Mouse (Mus musculus): ENCODE data around the gene Arid3a. TPM values are rescaled to one million over a fixed set of nuclear protein-coding genes. Genes with fewer than 3 reads are reported as not detected.
A peak's percentile ranks its signal among the peaks of the same experiment; 100 is the strongest.

The Arid3a gene
- polyA plus RNA-seq, 1 experiment from 2014 or later: 7.0 TPM

DNA sequence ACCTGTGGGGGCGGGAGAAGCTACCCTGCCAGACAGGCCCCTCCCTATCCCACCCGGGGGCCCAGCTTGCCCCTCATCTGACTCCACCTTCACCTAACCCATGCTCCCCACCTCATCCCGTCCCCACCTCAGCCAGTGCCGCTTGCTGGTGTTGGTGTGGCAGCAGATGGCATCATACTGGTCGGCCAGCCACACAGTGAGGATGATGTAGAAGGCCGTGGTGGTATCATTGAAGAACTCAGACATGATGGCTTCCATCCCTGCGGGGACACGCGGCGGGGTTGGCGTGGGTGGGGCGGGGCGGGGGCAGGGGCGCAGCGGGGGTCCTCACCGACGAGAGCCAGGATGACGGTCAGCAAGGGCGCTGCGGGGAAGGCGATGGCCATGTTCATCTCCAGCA is 51.2 kb downstream of the Arid3a start:
- Histone ChIP-seq H3K4me2 (ENCODE audit: low read depth) (no peak overlapping the region), H3K27me3 (ENCODE audit: control insufficient read depth, insufficient read depth, low read length) (no peaks in the 10 kb centered on the region), H3K36me3 (ENCODE audit: control insufficient read depth, insufficient read depth, low read length) (peaks cover 37% of the 10 kb centered on the region), H3K4me3 (ENCODE audit: low read depth, low read length) (no peak overlapping the region), H3K9ac (ENCODE audit: low read length) (no peak overlapping the region), H3K9me3 (ENCODE audit: control insufficient read depth, low read length) (no peaks in the 10 kb centered on the region), H3K27ac (ENCODE audit: low read depth, low read length) (no peak overlapping the region), H3K4me1 (ENCODE audit: control insufficient read depth, insufficient read depth, low read length) (peaks cover 8% of the 10 kb centered on the region)
- no peak for ATAC-seq (ENCODE audit: insufficient read depth, low FRiP score, low TSS enrichment)
- 97% methylated on average over 20 of the region's 21 CpGs for WGBS
- no peak for DNase-seq (ENCODE audit: low spot score)

DNA sequence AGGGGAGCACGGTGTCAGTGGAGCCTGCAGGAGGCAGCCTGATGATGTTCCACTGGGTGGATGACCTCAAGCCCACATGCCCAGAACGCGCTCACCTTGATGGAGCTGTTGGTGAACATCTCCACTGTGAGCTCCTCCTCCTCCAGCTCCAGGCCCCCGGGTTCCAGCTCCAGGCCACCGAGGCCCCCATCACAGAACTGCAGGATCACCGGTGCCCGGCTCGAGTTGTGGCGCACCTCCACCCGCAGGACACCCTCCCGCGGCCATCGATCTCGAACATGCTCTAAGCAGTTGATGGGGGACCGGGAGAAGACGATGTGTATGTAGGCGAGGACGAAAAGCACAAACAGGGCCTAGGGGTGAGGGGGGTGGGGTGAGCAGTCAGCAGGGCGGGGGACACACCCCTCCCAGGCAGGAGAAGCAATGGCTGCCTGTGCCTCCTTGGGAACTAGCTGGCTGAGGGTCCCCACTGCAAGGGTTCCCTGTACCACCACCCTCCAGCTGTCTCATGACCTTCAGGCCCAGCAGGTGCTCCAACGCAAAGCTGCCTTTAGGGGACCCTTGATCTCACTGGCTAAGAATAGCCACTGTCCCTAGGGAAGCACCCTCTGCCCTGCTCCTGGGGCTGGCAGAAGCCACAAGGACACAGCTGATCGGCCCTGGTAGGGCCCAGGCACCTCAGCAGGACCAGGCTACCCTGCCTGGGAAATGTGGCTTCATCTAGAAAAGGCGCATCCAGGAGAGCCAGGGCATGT is 52.7 kb downstream of the Arid3a start:
- H3K4me3 ChIP-seq (ENCODE audit: low read depth, low read length): no peak overlapping the region
- H3K27me3 ChIP-seq (ENCODE audit: control insufficient read depth, insufficient read depth, low read length): no peaks in the 10 kb centered on the region
- WGBS: 92% methylated on average over 22 of the region's 22 CpGs
- H3K9ac ChIP-seq (ENCODE audit: low read length): no peak overlapping the region
- H3K9me3 ChIP-seq (ENCODE audit: control insufficient read depth, low read length): no peaks in the 10 kb centered on the region
- no peak for DNase-seq (ENCODE audit: low spot score)
- peaks cover 37% of the 10 kb centered on the region for H3K36me3 ChIP-seq (ENCODE audit: control insufficient read depth, insufficient read depth, low read length)
- no peak overlapping the region for H3K4me2 ChIP-seq (ENCODE audit: low read depth)
- no peak overlapping the region for H3K27ac ChIP-seq (ENCODE audit: low read depth, low read length)
- H3K4me1 ChIP-seq (ENCODE audit: control insufficient read depth, insufficient read depth, low read length): peaks cover 13% of the 10 kb centered on the region
- no peak for ATAC-seq (ENCODE audit: insufficient read depth, low FRiP score, low TSS enrichment)

DNA sequence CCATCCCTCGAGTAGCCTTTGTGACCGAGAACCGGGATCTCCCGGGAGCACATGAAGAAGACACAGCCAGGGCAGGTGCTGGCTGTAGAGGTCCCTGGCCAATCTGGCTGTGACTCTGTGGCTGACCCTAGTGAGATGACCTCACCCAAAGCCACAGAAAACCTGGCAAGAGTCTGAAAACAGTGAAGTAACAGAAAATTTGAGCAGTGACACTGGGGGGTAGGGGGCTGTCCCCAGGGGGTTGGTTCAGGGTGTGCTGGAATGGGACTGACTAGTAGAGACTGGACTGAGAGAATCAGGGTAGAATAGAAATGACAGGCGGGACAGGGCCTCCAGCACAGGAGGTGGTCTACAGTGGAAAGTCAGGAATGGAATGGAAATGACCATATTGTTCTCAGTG is 56.4 kb downstream of the Arid3a start:
- Histone ChIP-seq H3K4me2 (ENCODE audit: low read depth) (peak overlapping the region; percentile 79), H3K9ac (ENCODE audit: low read length) (peak overlapping the region; percentile 89), H3K4me1 (ENCODE audit: control insufficient read depth, insufficient read depth, low read length) (peaks cover 20% of the 10 kb centered on the region), H3K36me3 (ENCODE audit: control insufficient read depth, insufficient read depth, low read length) (peaks cover 8% of the 10 kb centered on the region), H3K4me3 (ENCODE audit: low read depth, low read length) (peak overlapping the region; percentile 86), H3K9me3 (ENCODE audit: control insufficient read depth, low read length) (no peaks in the 10 kb centered on the region), H3K27ac (ENCODE audit: low read depth, low read length) (no peak overlapping the region), H3K27me3 (ENCODE audit: control insufficient read depth, insufficient read depth, low read length) (peaks cover 12% of the 10 kb centered on the region)
- ATAC-seq (ENCODE audit: insufficient read depth, low FRiP score, low TSS enrichment): no peak
- WGBS: 77% methylated on average over 5 of the region's 5 CpGs
- DNase-seq (ENCODE audit: low spot score): no peak

DNA sequence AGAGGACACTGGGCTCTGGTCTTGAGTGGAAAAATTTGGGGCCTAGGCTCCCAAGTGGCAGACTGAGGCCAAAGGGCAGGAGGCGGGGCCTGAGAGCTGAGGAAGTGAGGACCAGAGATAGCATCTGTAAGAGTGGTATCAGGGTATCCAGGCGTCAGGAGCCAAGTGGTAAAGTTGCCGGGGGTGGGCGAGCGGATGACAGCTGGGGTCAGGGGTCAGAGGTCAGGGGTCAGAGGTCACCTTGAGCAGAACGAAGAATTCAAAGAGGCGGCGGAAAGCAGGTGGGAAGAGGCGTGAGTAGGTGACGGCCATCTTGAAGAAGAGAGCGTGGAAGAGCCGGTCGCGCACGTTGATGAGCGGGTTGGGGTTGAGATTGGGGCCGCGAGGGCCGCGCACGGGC is 56.8 kb downstream of the Arid3a start:
- peak overlapping the region; percentile 79 for H3K4me2 ChIP-seq (ENCODE audit: low read depth)
- WGBS: under 1% methylated on average over 13 of the region's 21 CpGs
- peaks cover 16% of the 10 kb centered on the region for H3K27me3 ChIP-seq (ENCODE audit: control insufficient read depth, insufficient read depth, low read length)
- H3K4me3 ChIP-seq (ENCODE audit: low read depth, low read length): peak overlapping the region; percentile 86
- DNase-seq (ENCODE audit: low spot score): peak; percentile 58
- H3K9me3 ChIP-seq (ENCODE audit: control insufficient read depth, low read length): no peaks in the 10 kb centered on the region
- H3K4me1 ChIP-seq (ENCODE audit: control insufficient read depth, insufficient read depth, low read length): peaks cover 20% of the 10 kb centered on the region
- ATAC-seq (ENCODE audit: insufficient read depth, low FRiP score, low TSS enrichment): no peak
- peak overlapping the region; percentile 87 for H3K27ac ChIP-seq (ENCODE audit: low read depth, low read length)
- peaks cover 5% of the 10 kb centered on the region; the same call in 1 of the 2 replicates for H3K36me3 ChIP-seq (ENCODE audit: control insufficient read depth, insufficient read depth, low read length)
- peak overlapping the region; percentile 89 for H3K9ac ChIP-seq (ENCODE audit: low read length)

DNA sequence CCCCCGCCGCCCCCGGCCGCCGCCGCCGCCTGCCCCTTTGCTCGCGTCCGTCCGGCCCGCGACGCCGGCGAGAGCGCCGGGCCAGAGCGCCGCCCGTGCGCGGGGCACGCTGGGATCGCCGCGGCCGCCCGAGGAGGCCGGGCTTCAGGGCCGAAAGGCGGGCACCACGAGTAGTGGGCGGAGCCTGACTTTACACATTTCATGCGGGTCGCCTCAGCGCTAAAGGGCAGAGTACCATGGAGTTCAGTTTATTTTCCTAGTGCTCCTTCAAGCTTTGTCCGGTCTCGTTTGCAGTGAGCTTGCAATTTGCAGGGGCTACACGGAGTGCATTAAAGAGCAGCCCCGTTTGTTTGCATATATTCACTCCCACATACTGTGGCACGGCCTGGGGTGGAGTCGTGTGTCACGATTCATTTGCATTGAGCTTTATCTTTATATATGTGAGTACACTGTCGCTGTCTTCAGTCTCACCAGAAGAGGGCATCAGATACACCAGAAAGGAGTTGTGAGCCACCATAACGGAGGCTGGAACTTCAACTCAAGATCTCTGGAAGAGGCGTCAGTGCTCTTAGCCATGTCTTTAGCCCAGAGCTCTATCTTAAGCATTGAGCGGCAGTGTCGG is 57.5 kb downstream of the Arid3a start, which contains the start of gene Tmem259:
Gene Tmem259, minus strand, starts transcription at position 136 of the 622 bp plus-strand sequence.
- Histone ChIP-seq H3K4me2 (ENCODE audit: low read depth) (peak within 1 kb of the TSS; percentile 79), H3K4me3 (ENCODE audit: low read depth, low read length) (peak within 1 kb of the TSS; percentile 86), H3K27me3 (ENCODE audit: control insufficient read depth, insufficient read depth, low read length) (peaks cover 23% of the 10 kb centered on the region), H3K9me3 (ENCODE audit: control insufficient read depth, low read length) (no peaks in the 10 kb centered on the region), H3K9ac (ENCODE audit: low read length) (peak within 1 kb of the TSS; percentile 89), H3K4me1 (ENCODE audit: control insufficient read depth, insufficient read depth, low read length) (peaks cover 20% of the 10 kb centered on the region), H3K27ac (ENCODE audit: low read depth, low read length) (peak within 1 kb of the TSS; percentile 87), H3K36me3 (ENCODE audit: control insufficient read depth, insufficient read depth, low read length) (0 out of 2 replicates have a peak, but pooled peaks cover 2% of the 10 kb centered on the region)
- under 1% methylated on average over 49 of the region's 49 CpGs for WGBS
- peak; percentile 93 for DNase-seq (ENCODE audit: low spot score)
- ATAC-seq (ENCODE audit: insufficient read depth, low FRiP score, low TSS enrichment): peak; percentile 78

DNA sequence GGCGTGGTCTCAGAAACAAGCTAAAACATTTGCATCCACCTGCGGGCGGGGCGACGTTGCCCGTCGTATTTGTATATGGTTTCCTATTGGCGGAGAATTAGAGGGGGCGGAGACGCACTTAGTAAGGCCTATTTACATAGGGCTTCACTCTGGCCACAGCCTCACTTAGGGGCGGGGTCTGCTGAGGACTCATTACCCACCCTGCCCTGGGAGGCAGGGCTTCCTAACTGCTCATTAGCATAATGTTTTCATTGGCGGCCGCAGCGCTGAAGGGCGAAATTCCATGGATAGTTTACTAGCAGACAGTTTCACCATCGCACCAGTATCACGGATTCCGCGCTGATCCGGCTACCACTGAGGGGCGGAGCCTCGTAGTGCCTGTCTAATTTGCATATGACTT is 58.0 kb downstream of the Arid3a start:
- peak; percentile 95 for DNase-seq (ENCODE audit: low spot score)
- Histone ChIP-seq H3K4me2 (ENCODE audit: low read depth) (peak overlapping the region; percentile 79), H3K4me3 (ENCODE audit: low read depth, low read length) (peak overlapping the region; percentile 86), H3K36me3 (ENCODE audit: control insufficient read depth, insufficient read depth, low read length) (0 out of 2 replicates have a peak, but pooled peaks cover under 1% of the 10 kb centered on the region), H3K27me3 (ENCODE audit: control insufficient read depth, insufficient read depth, low read length) (peaks cover 28% of the 10 kb centered on the region), H3K4me1 (ENCODE audit: control insufficient read depth, insufficient read depth, low read length) (peaks cover 20% of the 10 kb centered on the region), H3K27ac (ENCODE audit: low read depth, low read length) (peak overlapping the region; percentile 87), H3K9me3 (ENCODE audit: control insufficient read depth, low read length) (no peaks in the 10 kb centered on the region), H3K9ac (ENCODE audit: low read length) (peak overlapping the region; percentile 55; the same call in 1 of the 2 replicates)
- peak; percentile 94 for ATAC-seq (ENCODE audit: insufficient read depth, low FRiP score, low TSS enrichment)
- WGBS: under 1% methylated on average over 22 of the region's 22 CpGs

DNA sequence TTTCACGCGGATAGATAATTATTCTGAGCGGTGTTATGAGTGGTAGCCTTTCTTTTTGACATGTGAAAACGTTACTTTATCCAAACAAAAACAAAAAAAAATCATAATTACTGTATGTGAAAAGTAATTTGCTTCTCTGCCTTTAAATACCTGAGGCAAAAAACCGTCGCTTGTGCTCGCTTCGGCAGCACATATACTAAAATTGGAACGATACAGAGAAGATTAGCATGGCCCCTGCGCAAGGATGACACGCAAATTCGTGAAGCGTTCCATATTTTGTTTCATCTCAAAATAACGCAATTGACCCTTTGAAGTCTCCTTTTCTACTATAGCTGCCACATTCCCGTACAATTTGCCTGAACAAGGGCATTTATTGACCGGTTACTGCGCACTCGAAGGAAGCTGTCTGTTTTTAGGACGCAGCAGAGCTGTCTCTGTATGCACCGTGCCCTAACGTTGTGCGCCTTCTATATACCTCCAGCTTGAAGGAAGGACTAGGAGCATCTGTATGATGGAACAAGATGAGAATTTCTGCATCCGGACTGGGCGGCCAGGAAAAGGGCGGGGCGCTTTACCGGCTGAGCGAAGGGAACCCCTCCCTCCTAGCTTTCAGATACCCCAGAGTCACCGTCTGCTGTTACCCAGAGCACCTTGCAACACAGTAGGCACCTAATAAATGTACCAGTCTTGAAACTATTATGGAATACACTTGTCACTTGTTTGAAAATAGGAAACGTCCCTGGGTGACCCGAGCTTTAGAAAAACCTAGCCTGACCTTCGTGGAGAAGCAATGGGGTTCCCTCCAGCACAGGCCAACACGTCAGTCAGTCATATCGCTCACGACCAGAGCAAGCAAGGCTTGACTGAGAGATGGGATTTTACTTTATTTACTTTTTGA is 58.7 kb downstream of the Arid3a start:
- peak; percentile 57 for DNase-seq (ENCODE audit: low spot score)

DNA sequence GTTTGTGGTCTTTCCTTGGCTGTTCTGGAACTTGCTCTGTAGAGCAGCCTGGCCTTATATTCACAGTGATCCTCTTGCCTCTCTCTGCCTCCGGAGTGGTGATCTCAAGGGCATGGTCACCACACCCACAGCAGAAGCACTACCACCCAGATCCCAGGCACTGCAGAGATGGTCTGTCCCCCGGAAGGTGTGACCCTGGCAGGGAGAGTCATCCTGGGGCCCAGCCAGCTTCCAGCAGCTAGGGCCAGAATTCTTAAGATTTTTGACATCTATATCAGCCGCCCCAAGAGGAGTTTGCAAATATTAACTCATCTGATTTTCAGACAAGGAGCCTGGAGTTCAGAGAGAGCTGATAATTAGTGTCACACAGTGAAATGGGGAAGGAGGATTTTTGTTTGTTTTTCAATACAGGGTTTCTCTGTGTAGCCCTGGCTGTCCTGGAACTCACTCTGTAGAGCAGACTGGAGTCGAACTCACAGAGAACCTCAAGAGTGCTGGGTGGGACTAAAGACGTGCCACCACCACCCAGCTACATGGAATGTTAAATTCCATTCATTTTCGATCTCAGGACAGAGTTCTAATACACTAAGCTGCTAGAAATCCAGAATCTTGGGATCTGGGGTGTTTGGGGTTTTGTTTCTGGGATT is 59.5 kb downstream of the Arid3a start:
- DNase-seq (ENCODE audit: low spot score): no peak
- no peak overlapping the region for H3K27ac ChIP-seq (ENCODE audit: low read depth, low read length)
- no peak overlapping the region for H3K9ac ChIP-seq (ENCODE audit: low read length)
- H3K4me3 ChIP-seq (ENCODE audit: low read depth, low read length): peak overlapping the region; percentile 86
- H3K9me3 ChIP-seq (ENCODE audit: control insufficient read depth, low read length): peaks cover 1% of the 10 kb centered on the region; the same call in 1 of the 2 replicates
- peaks cover 32% of the 10 kb centered on the region for H3K27me3 ChIP-seq (ENCODE audit: control insufficient read depth, insufficient read depth, low read length)
- H3K4me2 ChIP-seq (ENCODE audit: low read depth): peak overlapping the region; percentile 79
- H3K4me1 ChIP-seq (ENCODE audit: control insufficient read depth, insufficient read depth, low read length): peaks cover 20% of the 10 kb centered on the region
- WGBS: 46% methylated on average over 6 of the region's 6 CpGs
- H3K36me3 ChIP-seq (ENCODE audit: control insufficient read depth, insufficient read depth, low read length): no peaks in the 10 kb centered on the region
- ATAC-seq (ENCODE audit: insufficient read depth, low FRiP score, low TSS enrichment): no peak

More for the DNA sequence above, 58.7 kb downstream of the Arid3a start:
- Histone ChIP-seq H3K4me1 (ENCODE audit: control insufficient read depth, insufficient read depth, low read length) (peaks cover 20% of the 10 kb centered on the region), H3K4me2 (ENCODE audit: low read depth) (peak overlapping the region; percentile 79), H3K4me3 (ENCODE audit: low read depth, low read length) (peak overlapping the region; percentile 86), H3K27ac (ENCODE audit: low read depth, low read length) (peak overlapping the region; percentile 87), H3K9ac (ENCODE audit: low read length) (peak overlapping the region; percentile 55), H3K36me3 (ENCODE audit: control insufficient read depth, insufficient read depth, low read length) (no peaks in the 10 kb centered on the region), H3K27me3 (ENCODE audit: control insufficient read depth, insufficient read depth, low read length) (peaks cover 32% of the 10 kb centered on the region), H3K9me3 (ENCODE audit: control insufficient read depth, low read length) (no peaks in the 10 kb centered on the region)
- ATAC-seq (ENCODE audit: insufficient read depth, low FRiP score, low TSS enrichment): no peak
- 5% methylated on average over 35 of the region's 35 CpGs for WGBS

Measured in neural tube, embryonic 11.5 days (tissue).